Mouse (Mus musculus): Measurements from ENCODE around the gene Mapkbp1. TPM values are rescaled to one million over a fixed set of nuclear protein-coding genes. Genes with fewer than 3 reads are reported as not detected.

The Mapkbp1 gene
- 4.3 TPM for polyA plus RNA-seq (2014; fragmentation: Illumina TruSeq; extraction: RNeasy Lipid Tissue Mini Kit (QIAGEN cat#74804); ENCODE audit: insufficient read depth, low read depth, low replicate concordance)

GRCm38 (mm10) chr2:119972537-119972879, at the start of gene Mapkbp1:
Gene Mapkbp1, plus strand, starts transcription at chr2:119972699.

GRCm38 (mm10) chr2:120026984-120027949, 54.8 kb downstream of the Mapkbp1 start, which contains the start of the genes Jmjd7 and Gm28042:
Gene Jmjd7, plus strand, starts transcription at chr2:120027483.
Gene Gm28042, plus strand, starts transcription at chr2:120027493.

GRCm38 (mm10) chr2:120032726-120033467, 60.4 kb downstream of the Mapkbp1 start, which contains the start of gene Pla2g4b:
Gene Pla2g4b, plus strand, starts transcription at chr2:120033417.

Other genes starting within 250 kb of the Mapkbp1 start
- 4.4 TPM for gene Itpka, start 230.4 kb upstream of the Mapkbp1 start, polyA plus RNA-seq (2014; fragmentation: Illumina TruSeq; extraction: RNeasy Lipid Tissue Mini Kit (QIAGEN cat#74804); ENCODE audit: insufficient read depth, low read depth, low replicate concordance)
- gene Ltk, start 212.3 kb upstream of the Mapkbp1 start, polyA plus RNA-seq (2014; fragmentation: Illumina TruSeq; extraction: RNeasy Lipid Tissue Mini Kit (QIAGEN cat#74804); ENCODE audit: insufficient read depth, low read depth, low replicate concordance) = 1.5 TPM
- gene Rpap1, start 185.2 kb upstream of the Mapkbp1 start, polyA plus RNA-seq (2014; fragmentation: Illumina TruSeq; extraction: RNeasy Lipid Tissue Mini Kit (QIAGEN cat#74804); ENCODE audit: insufficient read depth, low read depth, low replicate concordance) = 3.6 TPM
- gene Tyro3, start 175.0 kb upstream of the Mapkbp1 start, polyA plus RNA-seq (2014; fragmentation: Illumina TruSeq; extraction: RNeasy Lipid Tissue Mini Kit (QIAGEN cat#74804); ENCODE audit: insufficient read depth, low read depth, low replicate concordance) = 6.3 TPM
- 3.7 TPM for gene Mga, start 75.5 kb upstream of the Mapkbp1 start, polyA plus RNA-seq (2014; fragmentation: Illumina TruSeq; extraction: RNeasy Lipid Tissue Mini Kit (QIAGEN cat#74804); ENCODE audit: insufficient read depth, low read depth, low replicate concordance)
- 6.3 TPM for gene Jmjd7, start 54.8 kb downstream of the Mapkbp1 start, polyA plus RNA-seq (2014; fragmentation: Illumina TruSeq; extraction: RNeasy Lipid Tissue Mini Kit (QIAGEN cat#74804); ENCODE audit: insufficient read depth, low read depth, low replicate concordance)
- gene Gm28042, start 54.8 kb downstream of the Mapkbp1 start, polyA plus RNA-seq (2014; fragmentation: Illumina TruSeq; extraction: RNeasy Lipid Tissue Mini Kit (QIAGEN cat#74804); ENCODE audit: insufficient read depth, low read depth, low replicate concordance) = 0.90 TPM
- gene Pla2g4b, start 60.7 kb downstream of the Mapkbp1 start, polyA plus RNA-seq (2014; fragmentation: Illumina TruSeq; extraction: RNeasy Lipid Tissue Mini Kit (QIAGEN cat#74804); ENCODE audit: insufficient read depth, low read depth, low replicate concordance) = 0.72 TPM
- 163 TPM for gene Ehd4, start 181.9 kb downstream of the Mapkbp1 start, polyA plus RNA-seq (2014; fragmentation: Illumina TruSeq; extraction: RNeasy Lipid Tissue Mini Kit (QIAGEN cat#74804); ENCODE audit: insufficient read depth, low read depth, low replicate concordance)

All from lung, adult 10 weeks (tissue).